Mouse (Mus musculus): ENCODE measurements at regions not wholly inside any gene's neighbourhood (a gene's known extent, or its start where the extent isn't known, plus 50 kb on each side); places are given as distances from the start of the nearest gene placed in this dataset.

GRCm38 (mm10) chr1:183949205-183949604, 63.9 kb upstream of the Dusp10 start:
- Histone ChIP-seq H3K27ac (no peak overlapping the region), H3K4me1 (0 out of 2 replicates have a peak, but pooled peaks cover 6% of the 10 kb centered on the region), H3K9me3 (no peaks in the 10 kb centered on the region), H3K4me3 (no peak overlapping the region), H3K36me3 (no peaks in the 10 kb centered on the region), H3K9ac (no peak overlapping the region), H3K4me2 (no peak overlapping the region), H3K27me3 (no peaks in the 10 kb centered on the region)
- 43% methylated on average over 4 of the region's 4 CpGs for WGBS
- no peak for ATAC-seq (ENCODE audit: borderline replicate concordance, extremely low read depth, low FRiP score, low TSS enrichment)

GRCm38 (mm10) chr1:183954086-183954485, 59.0 kb upstream of the Dusp10 start:
- H3K4me1 ChIP-seq = peaks cover 3% of the 10 kb centered on the region
- no peaks in the 10 kb centered on the region for H3K9me3 ChIP-seq
- H3K4me3 ChIP-seq = no peak overlapping the region
- WGBS = 90% methylated on average over 2 of the region's 2 CpGs
- no peaks in the 10 kb centered on the region for H3K27me3 ChIP-seq
- no peak overlapping the region for H3K9ac ChIP-seq
- no peaks in the 10 kb centered on the region for H3K36me3 ChIP-seq
- no peak overlapping the region for H3K4me2 ChIP-seq
- H3K27ac ChIP-seq = no peak overlapping the region
- ATAC-seq (ENCODE audit: borderline replicate concordance, extremely low read depth, low FRiP score, low TSS enrichment) = no peak

DNA sequence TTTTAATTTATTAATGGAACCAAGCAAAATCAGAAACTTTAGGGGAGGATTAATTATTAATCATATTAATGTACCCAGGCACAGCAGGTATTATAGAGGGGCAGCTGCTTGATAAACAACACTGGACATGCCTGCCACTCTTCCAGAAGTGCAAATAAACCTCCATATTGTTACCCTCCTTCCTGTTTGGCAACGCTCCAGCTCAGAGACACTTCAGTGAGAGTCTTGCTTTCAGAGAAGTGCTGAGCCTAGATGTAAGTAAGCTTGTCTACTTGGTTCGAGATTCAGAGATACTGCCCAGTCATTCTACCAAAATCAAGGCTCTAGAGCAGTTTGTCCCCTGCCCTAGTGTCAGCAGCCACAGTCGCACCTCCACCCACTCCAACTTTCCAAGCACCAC, 56.7 kb upstream of the Dusp10 start:
- Histone ChIP-seq H3K9ac (no peak overlapping the region), H3K4me2 (no peak overlapping the region), H3K27me3 (no peaks in the 10 kb centered on the region), H3K9me3 (no peaks in the 10 kb centered on the region), H3K27ac (no peak overlapping the region), H3K4me3 (no peak overlapping the region), H3K36me3 (no peaks in the 10 kb centered on the region), H3K4me1 (peaks cover 3% of the 10 kb centered on the region)
- 57% methylated on average over 3 of the region's 3 CpGs for WGBS
- ATAC-seq (ENCODE audit: borderline replicate concordance, extremely low read depth, low FRiP score, low TSS enrichment) = no peak

DNA sequence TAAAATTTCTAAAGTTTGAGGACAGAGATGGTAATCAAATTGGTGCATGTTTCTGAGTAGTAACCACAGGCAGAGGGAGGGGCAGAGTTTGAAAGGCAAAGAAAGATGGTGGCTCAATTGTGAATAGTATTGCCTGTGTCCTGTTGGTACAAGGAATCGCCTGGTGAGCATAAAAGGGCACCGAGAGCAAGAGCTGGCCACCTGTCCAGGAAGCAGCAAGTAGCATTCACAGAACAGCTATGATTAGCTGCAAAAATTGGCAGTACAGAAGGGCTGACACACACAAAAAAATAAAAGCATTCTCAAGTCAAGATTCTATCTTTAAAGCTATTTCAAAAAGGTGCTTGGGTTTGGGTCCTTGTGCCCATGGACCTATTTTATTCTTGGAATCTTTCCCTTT, 51.7 kb upstream of the Dusp10 start:
- Histone ChIP-seq H3K36me3 (no peaks in the 10 kb centered on the region), H3K4me2 (no peak overlapping the region), H3K4me1 (peaks cover 2% of the 10 kb centered on the region), H3K4me3 (no peak overlapping the region), H3K9ac (no peak overlapping the region), H3K27me3 (no peaks in the 10 kb centered on the region), H3K27ac (no peak overlapping the region), H3K9me3 (no peaks in the 10 kb centered on the region)
- WGBS = 69% methylated on average over 2 of the region's 2 CpGs
- ATAC-seq (ENCODE audit: borderline replicate concordance, extremely low read depth, low FRiP score, low TSS enrichment) = no peak

GRCm38 (mm10) chr1:183962486-183962885, 50.6 kb upstream of the Dusp10 start:
- ATAC-seq (ENCODE audit: borderline replicate concordance, extremely low read depth, low FRiP score, low TSS enrichment) = no peak
- no peak overlapping the region for H3K9ac ChIP-seq
- no peaks in the 10 kb centered on the region for H3K36me3 ChIP-seq
- H3K9me3 ChIP-seq = no peaks in the 10 kb centered on the region
- 67% methylated on average over 2 of the region's 2 CpGs for WGBS
- no peaks in the 10 kb centered on the region for H3K27me3 ChIP-seq
- H3K4me2 ChIP-seq = no peak overlapping the region
- H3K27ac ChIP-seq = no peak overlapping the region
- H3K4me3 ChIP-seq = no peak overlapping the region
- no peaks in the 10 kb centered on the region for H3K4me1 ChIP-seq

GRCm38 (mm10) chr1:183963286-183963685, 49.8 kb upstream of the Dusp10 start:
- Histone ChIP-seq H3K9ac (no peak overlapping the region), H3K27ac (no peak overlapping the region), H3K4me3 (no peak overlapping the region), H3K36me3 (no peaks in the 10 kb centered on the region), H3K4me1 (no peaks in the 10 kb centered on the region), H3K4me2 (no peak overlapping the region), H3K27me3 (no peaks in the 10 kb centered on the region), H3K9me3 (no peaks in the 10 kb centered on the region)
- no peak for ATAC-seq (ENCODE audit: borderline replicate concordance, extremely low read depth, low FRiP score, low TSS enrichment)
- 78% methylated on average over 4 of the region's 4 CpGs for WGBS
